Mouse (Mus musculus) hematopoietic stem cell, adult 5-6 weeks (primary cell): ENCODE results near the gene Gm5799. TPM values are rescaled to one million over a fixed set of nuclear protein-coding genes. Genes with fewer than 3 reads are reported as not detected.
"Not testable (repeated sequence)": the region's sequence is repeated elsewhere in the genome, so short reads cannot be mapped to it uniquely, and the experiment has no call there.

Source experiments
- ATAC-seq, 2 experiments: fragments of 125-278 bp in 1 of 2; replicated peaks in 1 of 2; 2 replicates each; pipeline ENCODE4 v1.8.0; 2016 to 2017; ENCODE audit warnings: inconsistent platforms in 2 of 2, mild to moderate bottlenecking in 2 of 2, moderate number of reproducible peaks in 2 of 2, low read depth in 1 of 2, moderate TSS enrichment in 1 of 2; ENCODE audit not compliant: low FRiP score in 2 of 2, poor library complexity in 2 of 2, severe bottlenecking in 2 of 2, insufficient read depth in 1 of 2, low TSS enrichment in 1 of 2
- total RNA-seq: library from RNA; stranded (forward); fragments of 172-1452, 232-1000 nt; gene quantifications from 2 replicates; pipeline ENCODE4 v1.2.3, GENCODE M21; 2017

Gm5799 gene
- not detected in 2 replicates for total RNA-seq

DNA sequence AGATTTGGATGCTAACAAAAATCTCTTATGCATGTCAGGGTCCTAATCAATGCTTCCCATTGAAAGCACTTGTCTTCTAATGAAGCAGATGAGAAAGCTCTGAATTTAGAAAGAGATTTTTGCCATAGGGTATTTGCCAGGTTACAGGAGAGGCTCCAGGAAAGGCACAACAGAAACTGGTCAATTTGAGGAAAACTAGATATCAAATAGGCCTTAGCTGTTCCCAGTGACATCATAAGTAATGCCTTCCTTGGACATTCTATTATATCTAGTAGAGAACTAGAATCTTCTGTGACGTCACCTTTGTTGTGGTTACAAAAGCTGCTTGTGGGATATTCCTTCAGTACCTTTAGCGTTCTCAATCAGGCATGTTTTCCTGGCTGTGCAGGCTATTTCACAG lies at the start of gene Gm5799:
Gene Gm5799 (plus strand): TSS at position 301 of the 400 bp plus-strand sequence.
- not testable (repeated sequence) for ATAC-seq

GRCm38 (mm10) chr14:43531052-43532010 lies 12.0 kb upstream of the Gm5799 start:
- not testable (repeated sequence) for ATAC-seq

DNA sequence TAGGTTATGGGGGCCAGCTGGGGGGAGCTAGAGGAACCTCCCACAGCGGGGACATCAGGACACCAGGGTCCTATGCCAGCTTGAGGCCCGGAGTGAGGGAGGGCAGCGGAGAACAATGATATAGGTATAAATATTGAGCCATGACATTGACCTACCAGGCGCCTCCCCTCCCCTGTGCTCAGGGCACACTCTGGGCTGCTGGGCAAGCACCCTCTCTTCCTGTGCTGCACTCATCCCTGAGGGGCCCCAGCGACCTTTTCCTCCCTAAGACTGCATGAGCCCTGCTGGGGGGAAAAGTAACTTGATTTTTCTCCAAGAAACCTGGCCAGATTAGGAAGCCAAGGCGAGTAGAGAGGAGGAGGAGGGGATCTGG lies 11.4 kb upstream of the Gm5799 start:
- ATAC-seq, result not testable (repeated sequence)

DNA sequence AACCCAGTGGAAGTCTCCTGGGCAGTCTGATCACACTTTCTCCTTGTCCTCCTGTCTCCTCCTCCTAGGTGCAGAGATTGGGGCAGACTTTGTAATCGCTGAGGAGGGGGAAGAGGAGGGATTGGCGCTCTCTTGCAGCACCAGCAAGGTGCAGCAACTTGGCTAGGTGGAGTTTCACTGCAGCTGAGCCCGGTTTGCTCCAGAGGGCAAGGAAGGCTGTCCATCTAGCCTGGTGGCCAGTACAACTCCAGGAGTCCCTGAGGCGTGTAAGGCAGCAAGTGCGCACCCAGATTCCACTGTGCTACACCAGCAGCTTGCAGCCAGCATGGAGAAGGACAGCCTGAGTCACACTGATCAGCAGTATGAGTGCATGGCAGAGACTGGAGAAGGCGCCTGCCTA lies 11.0 kb upstream of the Gm5799 start:
- not testable (repeated sequence) for ATAC-seq

GRCm38 (mm10) chr14:43538144-43538543 lies 5.2 kb upstream of the Gm5799 start:
- ATAC-seq, result not testable (repeated sequence)

DNA sequence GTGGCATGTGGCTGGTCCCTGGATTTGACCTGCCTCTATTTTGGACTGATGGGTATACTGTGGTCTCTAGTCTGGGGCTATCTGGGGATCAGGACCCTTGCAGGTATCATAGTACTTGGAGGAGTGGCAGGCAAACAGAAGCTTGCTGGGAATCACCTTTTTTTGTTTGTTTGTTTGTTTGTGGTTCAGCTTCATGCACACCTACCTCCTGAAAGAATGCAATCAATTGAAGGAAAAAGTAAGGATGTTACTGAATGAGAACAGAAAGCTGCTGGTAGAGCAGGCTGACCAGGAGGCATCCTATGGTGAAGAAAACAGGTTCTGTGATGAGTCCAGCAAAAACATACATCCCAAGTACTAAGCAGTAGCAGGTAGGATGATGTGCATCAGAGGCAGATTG lies 2.9 kb downstream of the Gm5799 start:
- ATAC-seq, result not testable (repeated sequence)

DNA sequence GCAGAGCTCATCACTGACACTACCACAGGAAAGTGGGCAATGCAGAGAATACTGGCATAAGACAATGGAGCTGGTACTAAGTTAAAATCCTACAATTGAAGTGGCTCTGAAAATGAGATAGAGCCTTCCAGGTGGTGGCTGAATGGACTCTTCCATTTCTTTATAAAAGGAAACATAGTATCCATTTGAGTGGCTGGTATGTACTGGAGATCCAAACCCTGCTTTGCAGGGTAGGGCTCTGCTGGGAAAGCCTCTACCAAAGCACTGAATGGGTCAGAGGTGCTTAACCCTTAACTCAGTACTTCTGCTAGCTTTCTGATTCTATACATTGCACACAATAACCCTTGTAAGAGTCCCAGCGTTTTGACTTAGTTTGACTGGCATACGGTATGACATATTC lies 8.9 kb downstream of the Gm5799 start:
- not testable (repeated sequence) for ATAC-seq

GRCm38 (mm10) chr14:43577969-43578368 lies 34.6 kb downstream of the Gm5799 start:
- ATAC-seq, result not testable (repeated sequence)

GRCm38 (mm10) chr14:43579046-43579445 lies 35.7 kb downstream of the Gm5799 start, which contains the start of gene Gm17654:
Gene Gm17654, minus strand, starts transcription at chr14:43579146.
- not testable (repeated sequence) for ATAC-seq

Other genes with a start within 250 kb of the Gm5799 start
- not detected in 2 replicates for gene Gm8127, start 249.7 kb upstream of the Gm5799 start, total RNA-seq
- gene 1700001F09Rik, start 195.8 kb upstream of the Gm5799 start, total RNA-seq, result not detected in 2 replicates
- not detected in 2 replicates for gene Gm8138, start 127.2 kb upstream of the Gm5799 start, total RNA-seq
- not detected in 2 replicates for gene Gm17654, start 35.6 kb downstream of the Gm5799 start, total RNA-seq
- gene Gm10375, start 64.4 kb downstream of the Gm5799 start, total RNA-seq, result not detected in 2 replicates
- not detected in 2 replicates for gene Gm8165, start 133.6 kb downstream of the Gm5799 start, total RNA-seq
- gene Gm7324, start 154.3 kb downstream of the Gm5799 start, total RNA-seq, result 1.0 and 7.3 TPM in 2 replicates
- not detected in 2 replicates for gene Gm16506, start 183.9 kb downstream of the Gm5799 start, total RNA-seq
- gene Gm6526, start 204.3 kb downstream of the Gm5799 start, total RNA-seq, result not detected in 2 replicates
- gene Gm8180, start 241.2 kb downstream of the Gm5799 start, total RNA-seq, result not detected in 2 replicates